Mouse (Mus musculus) lung, embryonic 16.5 days (tissue): ENCODE measurements around the gene Itgae. TPM values are rescaled to one million over a fixed set of nuclear protein-coding genes. Genes with fewer than 3 reads are reported as not detected.

Experiments
- ATAC-seq: fragments of 200-750 bp; cut with Nextera tagmentation; 2 replicates; pipeline ENCODE4 v1.8.0; 2017; ENCODE audit warnings: low read depth, mild to moderate bottlenecking, moderate library complexity
- H3K27ac ChIP-seq: fragments of 300-500 bp; sonication (generic); 2 replicates; pipeline ENCODE4 v1.5.1; 2014; ENCODE audit warnings: mild to moderate bottlenecking, control low read depth, low read length
- H3K27me3 ChIP-seq: fragments of 300-500 bp; sonication (generic); 2 replicates; pipeline ENCODE4 v1.6.1; 2014; ENCODE audit warnings: low read depth, low read length, mixed read lengths; ENCODE audit not compliant: control insufficient read depth, insufficient read depth
- H3K36me3 ChIP-seq: fragments of 300-500 bp; sonication (generic); 2 replicates; pipeline ENCODE4 v1.6.1; 2014; ENCODE audit warnings: low read length; ENCODE audit not compliant: control insufficient read depth, insufficient read depth
- H3K4me1 ChIP-seq: fragments of 300-500 bp; sonication (generic); replicated peaks from 2 replicates; pipeline ENCODE4 v1.6.1; 2014; ENCODE audit warnings: low read length, mixed read lengths; ENCODE audit not compliant: control insufficient read depth, insufficient read depth
- H3K4me2 ChIP-seq: fragments of 300-500 bp; sonication (generic); 2 replicates; pipeline ENCODE4 v1.6.1; 2014; ENCODE audit warnings: low read depth, low read length, control low read depth
- H3K4me3 ChIP-seq: fragments of 300-500 bp; sonication (generic); 2 replicates; pipeline ENCODE4 v1.5.1; 2014; ENCODE audit warnings: mild to moderate bottlenecking, low read length, control low read depth
- H3K9ac ChIP-seq: fragments of 300-500 bp; sonication (generic); 2 replicates; pipeline ENCODE4 v1.6.1; 2014; ENCODE audit warnings: low read length, control low read depth
- H3K9me3 ChIP-seq: fragments of 300-500 bp; sonication (generic); 2 replicates; pipeline ENCODE4 v1.6.1; 2016; ENCODE audit warnings: low read length; ENCODE audit not compliant: control insufficient read depth
- WGBS: fragments of 180-500 bp; shearing (Covaris S2); extraction: QIAGEN DNeasy Blood & Tissue Kit; methylation state at CpG from one replicate; pipeline ENCODE4 v1.1.7; 2014; 5-methylcytosine and 5-hydroxymethylcytosine counted together
- polyA plus RNA-seq: library from polyadenylated mRNA; unstranded; fragments of >200 nt; fragmentation: Nextera tagmentation; extraction: Ambion mirVana; gene quantifications from 2 replicates; pipeline ENCODE4 v1.2.1, GENCODE M21; 2015

Itgae gene
- 0.63 and 0.68 TPM in 2 replicates for polyA plus RNA-seq

GRCm38 (mm10) chr11:73090283-73090682, at the start of gene Itgae:
Gene Itgae, plus strand, starts transcription at chr11:73090583.
- ATAC-seq = no peak
- Histone ChIP-seq H3K9me3 (no peaks in the 10 kb centered on the region), H3K9ac (no peak within 1 kb of the TSS), H3K4me3 (no peak within 1 kb of the TSS), H3K4me2 (no peak within 1 kb of the TSS), H3K4me1 (no peaks in the 10 kb centered on the region), H3K27me3 (no peaks in the 10 kb centered on the region), H3K36me3 (no peaks in the 10 kb centered on the region), H3K27ac (no peak within 1 kb of the TSS)
- 73% methylated on average over 4 of the region's 4 CpGs for WGBS

DNA sequence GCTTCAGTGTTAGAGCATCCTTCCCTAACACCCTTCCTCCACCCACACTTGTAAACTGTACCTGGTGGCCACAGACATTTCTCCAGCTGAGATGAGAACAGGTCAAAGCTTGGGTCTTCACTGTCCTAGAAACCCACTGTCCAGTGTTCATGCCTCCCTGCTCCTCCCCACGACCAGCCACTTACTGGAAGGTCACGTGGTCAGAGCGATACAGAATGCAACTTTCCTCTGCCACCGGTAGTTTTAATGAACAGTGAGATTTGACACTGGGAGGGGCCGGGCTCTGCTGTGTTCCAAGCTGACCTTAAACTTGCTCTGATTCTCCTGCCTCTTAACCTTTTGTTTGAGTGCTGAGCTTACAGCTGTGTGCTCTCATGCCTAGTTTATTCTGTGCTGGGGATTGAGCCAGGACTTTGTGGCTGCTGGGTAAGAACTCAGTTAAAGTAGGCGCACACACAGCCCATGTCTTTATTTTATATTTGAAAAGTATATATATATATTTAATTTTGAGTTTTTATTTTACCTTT, 46.1 kb upstream of the Itgae start:
- no peaks in the 10 kb centered on the region for H3K27me3 ChIP-seq
- H3K4me1 ChIP-seq = peaks cover 13% of the 10 kb centered on the region
- H3K9me3 ChIP-seq = no peaks in the 10 kb centered on the region
- 0 out of 2 replicates have a peak overlapping the region, but pooled peaks have one; percentile 4 for H3K9ac ChIP-seq
- H3K27ac ChIP-seq = no peak overlapping the region
- H3K4me3 ChIP-seq = no peak overlapping the region
- 17% methylated on average over 6 of the region's 6 CpGs for WGBS
- H3K36me3 ChIP-seq = no peaks in the 10 kb centered on the region
- ATAC-seq = no peak
- no peak overlapping the region for H3K4me2 ChIP-seq

GRCm38 (mm10) chr11:73044789-73045188, 45.6 kb upstream of the Itgae start:
- H3K36me3 ChIP-seq = no peaks in the 10 kb centered on the region
- H3K27ac ChIP-seq = no peak overlapping the region
- no peaks in the 10 kb centered on the region for H3K27me3 ChIP-seq
- H3K4me2 ChIP-seq = no peak overlapping the region
- whole genome bisulfite sequencing = 68% methylated on average over 4 of the region's 4 CpGs
- no peak overlapping the region for H3K9ac ChIP-seq
- no peak overlapping the region for H3K4me3 ChIP-seq
- ATAC-seq = no peak
- H3K9me3 ChIP-seq = no peaks in the 10 kb centered on the region
- peaks cover 16% of the 10 kb centered on the region for H3K4me1 ChIP-seq

DNA sequence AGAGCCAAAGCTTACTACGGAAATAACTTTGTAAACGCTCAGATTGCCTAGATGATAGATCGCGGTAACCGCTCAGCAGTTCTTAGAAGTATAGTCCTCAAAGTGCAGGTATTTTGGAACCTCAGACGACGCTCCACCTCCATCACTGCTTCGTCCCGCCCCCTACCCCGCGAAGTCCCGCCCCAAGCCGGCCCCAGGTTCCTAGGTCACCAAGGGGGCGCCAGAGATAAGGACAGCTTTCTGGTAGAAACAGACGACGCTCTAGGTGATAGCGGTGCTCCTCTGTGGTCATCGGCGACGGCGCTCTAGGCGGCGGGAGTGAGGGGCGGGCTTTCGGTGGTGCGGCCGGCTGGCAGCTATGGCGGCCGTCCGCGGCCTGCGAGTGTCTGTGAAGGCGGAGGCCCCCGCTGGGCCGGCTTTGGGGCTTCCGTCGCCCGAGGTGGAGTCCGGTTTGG, 42.8 kb upstream of the Itgae start, which contains the start of gene Ncbp3:
Ncbp3 (plus strand) TSS at position 242 of the 455 bp plus-strand sequence.
- WGBS = under 1% methylated on average over 35 of the region's 39 CpGs
- Histone ChIP-seq H3K9me3 (no peaks in the 10 kb centered on the region), H3K36me3 (peaks cover 7% of the 10 kb centered on the region), H3K27me3 (no peaks in the 10 kb centered on the region), H3K4me3 (peak within 1 kb of the TSS; percentile 70), H3K9ac (peak within 1 kb of the TSS; percentile 91), H3K27ac (peak within 1 kb of the TSS; percentile 80), H3K4me2 (peak within 1 kb of the TSS; percentile 83), H3K4me1 (peaks cover 16% of the 10 kb centered on the region)
- ATAC-seq = peak; percentile 95

- 1% methylated on average over 47 of the region's 55 CpGs for WGBS
- Histone ChIP-seq H3K9ac (peak overlapping the region; percentile 91), H3K9me3 (no peaks in the 10 kb centered on the region), H3K36me3 (peaks cover 7% of the 10 kb centered on the region), H3K4me3 (peak overlapping the region; percentile 70), H3K27me3 (no peaks in the 10 kb centered on the region), H3K4me1 (peaks cover 16% of the 10 kb centered on the region), H3K27ac (peak overlapping the region; percentile 80), H3K4me2 (peak overlapping the region; percentile 83)
- ATAC-seq = peak; percentile 69
Observed at GRCm38 (mm10) chr11:73048030-73048876, 42.1 kb upstream of the Itgae start.

DNA sequence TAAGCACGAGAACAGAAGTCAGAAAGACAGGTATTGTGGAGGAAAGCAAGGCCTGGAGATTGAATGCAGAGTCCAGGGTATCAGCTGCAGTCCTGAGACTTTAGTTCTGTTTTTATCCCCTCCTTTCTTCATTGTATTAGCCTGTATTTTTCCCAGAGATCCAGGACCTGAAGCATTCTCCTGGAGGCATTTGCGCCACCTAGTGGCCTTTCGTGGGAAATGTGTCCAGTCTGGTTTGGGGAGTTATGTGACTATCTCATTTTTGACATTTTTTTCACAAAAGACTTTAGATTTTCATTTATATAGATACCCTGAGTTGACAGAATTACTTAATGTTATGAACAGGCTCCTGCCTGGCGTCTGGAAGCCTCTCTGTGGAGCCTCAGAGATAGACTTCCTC, 41.0 kb upstream of the Itgae start:
- H3K4me3 ChIP-seq = peak overlapping the region; percentile 70; the same call in 1 of the 2 replicates
- no peaks in the 10 kb centered on the region for H3K27me3 ChIP-seq
- ATAC-seq = no peak
- H3K27ac ChIP-seq = no peak overlapping the region
- no peaks in the 10 kb centered on the region for H3K9me3 ChIP-seq
- H3K4me1 ChIP-seq = peaks cover 16% of the 10 kb centered on the region
- H3K4me2 ChIP-seq = peak overlapping the region; percentile 83
- peaks cover 18% of the 10 kb centered on the region for H3K36me3 ChIP-seq
- no peak overlapping the region for H3K9ac ChIP-seq
- WGBS = 3% methylated on average over 4 of the region's 4 CpGs

- Histone ChIP-seq H3K27ac (no peak overlapping the region), H3K4me2 (no peak overlapping the region), H3K27me3 (no peaks in the 10 kb centered on the region), H3K4me3 (no peak overlapping the region), H3K36me3 (peaks cover 31% of the 10 kb centered on the region), H3K9ac (no peak overlapping the region), H3K9me3 (no peaks in the 10 kb centered on the region), H3K4me1 (peaks cover 12% of the 10 kb centered on the region)
- 79% methylated on average over 1 of the region's 1 CpGs for WGBS
- no peak for ATAC-seq
Observed at GRCm38 (mm10) chr11:73052795-73053194, 37.6 kb upstream of the Itgae start.

DNA sequence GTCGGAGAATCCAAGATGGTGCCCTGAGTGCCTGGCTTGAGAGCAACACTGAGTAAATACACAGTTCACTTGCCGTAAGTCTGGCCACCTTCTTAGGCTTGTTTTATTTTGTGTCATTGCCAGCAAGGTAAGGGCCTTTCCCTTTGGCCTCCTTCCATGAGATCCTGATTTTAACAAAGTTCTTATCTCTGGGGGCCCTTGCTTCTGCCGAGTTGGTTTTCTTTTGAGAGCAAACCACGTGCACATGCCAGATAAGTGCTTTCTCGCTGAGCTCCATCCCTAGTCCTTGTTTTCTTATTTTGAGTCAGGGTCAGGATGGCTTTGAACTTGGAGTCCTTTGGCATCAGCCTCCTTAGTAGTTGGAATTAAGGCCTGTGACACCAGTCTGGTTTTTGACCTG, 32.7 kb upstream of the Itgae start:
- H3K4me3 ChIP-seq = no peak overlapping the region
- H3K9me3 ChIP-seq = no peaks in the 10 kb centered on the region
- WGBS = 47% methylated on average over 5 of the region's 5 CpGs
- no peaks in the 10 kb centered on the region for H3K27me3 ChIP-seq
- no peaks in the 10 kb centered on the region for H3K4me1 ChIP-seq
- no peak overlapping the region for H3K4me2 ChIP-seq
- no peak overlapping the region for H3K9ac ChIP-seq
- peaks cover 28% of the 10 kb centered on the region for H3K36me3 ChIP-seq
- no peak overlapping the region for H3K27ac ChIP-seq
- no peak for ATAC-seq

DNA sequence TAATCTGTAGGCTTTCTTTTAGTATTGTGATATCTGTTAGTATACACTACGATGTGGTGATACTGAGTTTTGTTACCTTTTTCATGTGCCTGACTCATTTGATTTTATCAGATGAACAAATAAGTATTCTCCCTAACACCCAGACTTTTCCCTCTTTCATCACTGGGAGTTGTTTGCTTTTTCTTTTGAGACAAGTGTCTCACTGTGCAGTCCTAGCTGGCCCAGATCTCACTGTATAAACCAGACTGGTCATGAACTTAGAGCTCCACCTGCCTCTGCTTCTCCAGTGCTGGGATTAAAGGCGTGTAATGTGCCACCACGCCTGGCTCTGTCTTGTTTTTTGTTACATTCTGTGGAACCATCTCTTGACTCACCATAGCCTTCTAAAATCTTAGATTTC, 30.8 kb upstream of the Itgae start:
- peaks cover 17% of the 10 kb centered on the region for H3K36me3 ChIP-seq

More for the DNA sequence above, 30.8 kb upstream of the Itgae start:
- Histone ChIP-seq H3K4me1 (no peaks in the 10 kb centered on the region), H3K4me2 (no peak overlapping the region), H3K9ac (no peak overlapping the region), H3K27me3 (no peaks in the 10 kb centered on the region), H3K4me3 (no peak overlapping the region), H3K9me3 (no peaks in the 10 kb centered on the region), H3K27ac (no peak overlapping the region)
- ATAC-seq = no peak
- WGBS = 70% methylated on average over 3 of the region's 3 CpGs
